Mouse (Mus musculus): ENCODE measurements around the gene Gpc6.

Gpc6 gene

GRCm38 (mm10) chr14:117951686-117952085 is 1026.6 kb downstream of the Gpc6 start:
- no peak for DNase-seq

- DNase-seq = no peak
Measured at GRCm38 (mm10) chr14:117956051-117956450, 1030.9 kb downstream of the Gpc6 start.

GRCm38 (mm10) chr14:117958389-117958788 is 1033.3 kb downstream of the Gpc6 start:
- no peak for DNase-seq

DNA sequence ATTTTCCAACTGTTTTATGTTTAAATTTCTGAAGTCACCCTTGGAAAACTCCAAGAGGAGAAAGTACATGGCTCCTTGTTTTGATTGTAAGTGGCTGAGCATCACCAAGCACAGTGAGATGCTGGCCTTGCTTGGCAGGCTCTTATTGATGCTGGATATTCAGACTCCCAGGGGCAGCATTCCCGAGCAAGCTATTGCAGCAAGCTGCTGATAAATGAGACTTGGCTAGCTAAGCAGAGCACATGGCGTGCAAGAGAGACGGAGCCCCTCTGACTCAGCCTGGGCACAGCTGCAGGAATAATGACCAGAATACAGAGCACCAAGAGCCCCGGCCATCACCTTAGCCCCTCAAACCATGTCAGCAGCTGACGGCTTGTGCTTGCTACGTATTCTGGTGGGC is 1036.2 kb downstream of the Gpc6 start:
- no peak for DNase-seq

DNA sequence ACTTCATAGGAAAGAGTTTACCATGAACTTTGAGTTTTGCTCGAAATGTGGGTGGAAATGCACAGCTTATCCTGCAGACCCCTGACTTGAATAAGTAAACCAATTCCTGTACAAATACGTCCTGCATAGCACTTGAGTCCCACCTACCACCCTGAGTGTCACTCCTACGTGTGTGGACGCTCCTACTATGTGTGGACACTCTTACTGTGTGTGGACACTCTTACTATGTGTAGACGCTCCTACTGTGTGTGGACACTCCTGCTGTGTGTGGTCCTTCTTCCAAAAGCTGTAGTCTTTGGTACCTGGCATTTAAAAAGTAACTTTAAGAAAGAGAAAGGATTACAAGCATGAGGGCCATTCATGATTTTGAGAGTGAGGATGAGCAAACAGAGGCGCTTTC is 1036.7 kb downstream of the Gpc6 start:
- DNase-seq = no peak

GRCm38 (mm10) chr14:117962453-117962852 is 1037.3 kb downstream of the Gpc6 start:
- DNase-seq = no peak

- no peak for DNase-seq
Measured at GRCm38 (mm10) chr14:117972576-117972975, 1047.5 kb downstream of the Gpc6 start.

GRCm38 (mm10) chr14:117981532-117981931 is 1056.4 kb downstream of the Gpc6 start:
- DNase-seq = no peak

GRCm38 (mm10) chr14:117988444-117988843 is 1063.3 kb downstream of the Gpc6 start:
- DNase-seq = no peak

DNA sequence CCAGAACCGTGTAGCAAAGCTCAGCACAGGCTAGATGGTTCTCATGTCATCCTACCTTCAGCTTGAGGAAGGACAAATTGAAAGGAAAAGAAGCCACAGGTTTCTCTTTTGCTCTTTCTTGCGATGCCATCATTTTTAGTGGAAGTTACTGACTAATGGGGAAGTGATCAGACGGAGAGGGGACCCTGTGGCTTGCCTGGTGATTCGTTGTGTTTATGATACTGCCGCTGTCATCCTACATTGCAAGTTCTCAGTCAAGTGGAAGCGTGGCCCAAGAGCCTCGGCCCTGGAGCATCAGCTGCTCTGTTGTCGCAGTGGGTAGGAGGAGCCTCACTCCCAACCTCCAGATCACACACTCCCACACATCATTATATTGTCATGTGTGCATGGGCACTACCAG is 1065.1 kb downstream of the Gpc6 start:
- DNase-seq = no peak

DNA sequence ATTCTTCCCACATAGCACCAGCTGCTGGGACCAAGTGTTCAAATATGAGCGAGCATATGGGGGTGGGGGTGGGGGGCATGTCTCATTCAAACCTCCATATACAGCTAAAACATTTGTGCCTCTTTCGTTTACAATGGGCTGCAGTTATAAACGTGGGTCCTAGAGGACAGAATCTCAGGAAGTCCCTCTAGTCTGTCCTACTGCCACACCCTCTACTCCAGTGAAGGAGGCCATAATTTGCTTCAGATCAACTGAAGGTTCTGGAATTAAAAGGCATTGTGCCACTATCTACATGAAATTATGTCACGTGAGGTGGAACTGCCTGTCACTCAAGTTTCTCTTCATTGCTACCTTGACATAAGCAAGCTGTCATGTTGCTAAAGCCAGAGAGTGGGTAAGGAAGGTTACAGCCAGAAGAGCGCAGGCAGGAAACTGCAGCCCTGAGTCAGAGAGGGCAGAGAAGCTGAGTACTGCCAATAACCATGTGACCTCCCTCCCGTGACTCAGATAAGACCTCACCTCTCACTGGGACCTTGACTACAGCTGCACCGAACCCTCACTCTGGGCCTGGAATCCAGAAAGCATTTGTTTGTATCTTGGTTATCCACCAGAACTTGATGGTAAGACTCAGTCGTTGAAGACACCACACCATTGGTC is 1067.6 kb downstream of the Gpc6 start:
- no peak for DNase-seq

- DNase-seq = no peak
Measured at GRCm38 (mm10) chr14:117993845-117994244, 1068.7 kb downstream of the Gpc6 start.

GRCm38 (mm10) chr14:118004434-118004833 is 1079.3 kb downstream of the Gpc6 start:
- DNase-seq = no peak

DNA sequence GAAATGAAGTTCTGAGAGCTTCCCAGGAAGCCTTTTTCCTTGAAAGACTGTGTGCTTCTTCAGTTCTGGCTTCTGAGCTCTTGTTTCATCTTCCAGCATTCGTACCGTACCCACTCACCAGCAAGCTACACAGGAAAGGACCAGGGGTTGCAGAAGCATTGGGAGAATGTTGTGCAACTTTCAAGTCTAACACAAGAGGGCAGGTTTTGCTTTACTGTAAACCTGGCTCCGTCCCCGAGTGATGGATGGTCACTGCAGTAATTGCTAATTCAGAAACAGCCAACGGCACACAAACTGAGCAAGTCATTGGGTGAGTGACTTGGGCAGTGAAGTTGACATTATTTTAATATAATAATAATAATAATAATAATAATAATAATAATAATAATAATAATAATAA is 1080.6 kb downstream of the Gpc6 start:
- no peak for DNase-seq

DNA sequence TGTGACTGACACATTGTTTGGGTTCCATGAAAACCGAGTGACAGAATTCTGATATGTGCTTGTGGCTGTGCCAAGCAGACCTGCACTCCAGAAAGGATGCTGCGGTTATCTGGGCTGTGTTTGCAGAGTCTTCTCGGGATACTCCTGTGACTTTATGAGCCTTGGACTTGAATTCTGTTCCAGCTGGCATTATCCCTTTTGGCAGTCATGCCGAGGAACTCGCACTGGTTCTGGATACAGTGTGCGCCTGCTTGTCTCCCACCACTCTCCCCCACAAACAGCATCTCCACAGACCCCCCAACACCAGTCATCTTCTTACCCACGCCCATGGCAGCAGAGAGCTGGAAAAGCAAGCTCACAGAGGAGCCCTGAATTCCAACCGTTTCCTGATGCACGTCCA is 1084.4 kb downstream of the Gpc6 start:
- no peak for DNase-seq

GRCm38 (mm10) chr14:118013237-118013636 is 1088.1 kb downstream of the Gpc6 start:
- no peak for DNase-seq

GRCm38 (mm10) chr14:118019314-118019713 is 1094.2 kb downstream of the Gpc6 start:
- DNase-seq = no peak

DNA sequence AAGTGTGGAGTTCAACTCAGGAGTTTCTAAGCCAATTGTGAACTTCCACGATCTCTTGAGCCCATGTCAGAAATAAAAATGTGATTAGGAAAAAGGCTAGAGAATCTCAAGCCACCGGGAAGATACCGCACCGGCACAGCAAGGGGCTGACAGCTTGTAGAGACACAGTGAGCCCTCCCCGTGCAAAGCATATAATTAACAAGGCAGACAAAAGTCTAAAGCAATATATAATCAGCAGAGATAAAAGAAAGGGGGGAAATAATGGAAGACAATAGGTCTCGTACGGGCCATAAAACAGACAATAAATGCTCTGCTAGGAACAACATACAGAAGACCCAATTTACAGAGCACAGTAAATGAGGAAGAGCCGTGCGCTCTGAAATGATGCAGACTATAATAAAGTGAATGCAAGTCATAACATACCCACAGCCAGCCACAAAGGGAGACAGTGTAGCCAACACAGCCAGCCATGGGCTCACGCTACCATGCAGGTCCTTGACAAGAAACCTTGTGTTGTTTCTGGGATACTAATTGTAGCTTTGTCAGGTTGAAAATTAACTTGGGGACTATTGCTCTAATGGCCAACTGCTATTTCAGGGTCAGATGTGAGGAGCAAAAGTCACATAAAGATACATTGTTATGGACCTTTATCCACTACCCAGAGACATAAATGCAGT is 1096.9 kb downstream of the Gpc6 start:
- no peak for DNase-seq
